Mouse (Mus musculus): ENCODE results near the gene Prkg1.

The Prkg1 gene

GRCm38 (mm10) chr19:31621716-31622115 lies 143.1 kb downstream of the Prkg1 start:
- no peak for DNase-seq (ENCODE audit: low read depth, low spot score)

GRCm38 (mm10) chr19:31616830-31617229 lies 148.0 kb downstream of the Prkg1 start:
- no peak for DNase-seq (ENCODE audit: low read depth, low spot score)

GRCm38 (mm10) chr19:31616159-31616558 lies 148.7 kb downstream of the Prkg1 start:
- no peak for DNase-seq (ENCODE audit: low read depth, low spot score)

- DNase-seq (ENCODE audit: low read depth, low spot score): no peak
Observed at GRCm38 (mm10) chr19:31613146-31613545, 151.7 kb downstream of the Prkg1 start.

- no peak for DNase-seq (ENCODE audit: low read depth, low spot score)
Observed at GRCm38 (mm10) chr19:31602578-31602977, 162.3 kb downstream of the Prkg1 start.

- no peak for DNase-seq (ENCODE audit: low read depth, low spot score)
Observed at GRCm38 (mm10) chr19:31594011-31594410, 170.8 kb downstream of the Prkg1 start.

- no peak for DNase-seq (ENCODE audit: low read depth, low spot score)
Observed at GRCm38 (mm10) chr19:31590701-31591100, 174.1 kb downstream of the Prkg1 start.

- DNase-seq (ENCODE audit: low read depth, low spot score): no peak
Observed at GRCm38 (mm10) chr19:31577092-31577491, 187.7 kb downstream of the Prkg1 start.

GRCm38 (mm10) chr19:31564329-31564728 lies 200.5 kb downstream of the Prkg1 start:
- no peak for DNase-seq (ENCODE audit: low read depth, low spot score)

- no peak for DNase-seq (ENCODE audit: low read depth, low spot score)
Observed at GRCm38 (mm10) chr19:31546063-31546462, 218.8 kb downstream of the Prkg1 start.

GRCm38 (mm10) chr19:31531249-31531740 lies 233.5 kb downstream of the Prkg1 start:
- DNase-seq (ENCODE audit: low read depth, low spot score): no peak

- no peak for DNase-seq (ENCODE audit: low read depth, low spot score)
Observed at GRCm38 (mm10) chr19:31530616-31531015, 234.2 kb downstream of the Prkg1 start.

- DNase-seq (ENCODE audit: low read depth, low spot score): no peak
Observed at GRCm38 (mm10) chr19:31529890-31530289, 234.9 kb downstream of the Prkg1 start.

GRCm38 (mm10) chr19:31514490-31514889 lies 250.3 kb downstream of the Prkg1 start:
- DNase-seq (ENCODE audit: low read depth, low spot score): no peak

GRCm38 (mm10) chr19:31507831-31508230 lies 257.0 kb downstream of the Prkg1 start:
- DNase-seq (ENCODE audit: low read depth, low spot score): no peak

GRCm38 (mm10) chr19:31506296-31506695 lies 258.5 kb downstream of the Prkg1 start:
- DNase-seq (ENCODE audit: low read depth, low spot score): no peak

GRCm38 (mm10) chr19:31505041-31505440 lies 259.8 kb downstream of the Prkg1 start:
- no peak for DNase-seq (ENCODE audit: low read depth, low spot score)

GRCm38 (mm10) chr19:31497386-31497785 lies 267.4 kb downstream of the Prkg1 start:
- no peak for DNase-seq (ENCODE audit: low read depth, low spot score)

- DNase-seq (ENCODE audit: low read depth, low spot score): no peak
Observed at GRCm38 (mm10) chr19:31489606-31490005, 275.2 kb downstream of the Prkg1 start.

GRCm38 (mm10) chr19:31471766-31472165 lies 293.1 kb downstream of the Prkg1 start:
- no peak for DNase-seq (ENCODE audit: low read depth, low spot score)

GRCm38 (mm10) chr19:31460188-31460587 lies 304.6 kb downstream of the Prkg1 start:
- DNase-seq (ENCODE audit: low read depth, low spot score): no peak

- DNase-seq (ENCODE audit: low read depth, low spot score): no peak
Observed at GRCm38 (mm10) chr19:31444101-31444500, 320.7 kb downstream of the Prkg1 start.

GRCm38 (mm10) chr19:31442311-31442710 lies 322.5 kb downstream of the Prkg1 start:
- DNase-seq (ENCODE audit: low read depth, low spot score): no peak

- no peak for DNase-seq (ENCODE audit: low read depth, low spot score)
Observed at GRCm38 (mm10) chr19:31433446-31433845, 331.4 kb downstream of the Prkg1 start.

Measured in WW6 (cell line).